Mouse (Mus musculus) thymus, postnatal 36 days (tissue): ENCODE measurements around the gene Cd200r3.
A peak's percentile ranks its signal among the peaks of the same experiment; 100 is the strongest.

ENCODE experiments used
- DNase-seq, 2 experiments: peaks; one replicate each; pipeline ENCODE4 v3.0.0; 2022; ENCODE audit warnings: mixed read lengths in 2 of 2

The Cd200r3 gene

DNA sequence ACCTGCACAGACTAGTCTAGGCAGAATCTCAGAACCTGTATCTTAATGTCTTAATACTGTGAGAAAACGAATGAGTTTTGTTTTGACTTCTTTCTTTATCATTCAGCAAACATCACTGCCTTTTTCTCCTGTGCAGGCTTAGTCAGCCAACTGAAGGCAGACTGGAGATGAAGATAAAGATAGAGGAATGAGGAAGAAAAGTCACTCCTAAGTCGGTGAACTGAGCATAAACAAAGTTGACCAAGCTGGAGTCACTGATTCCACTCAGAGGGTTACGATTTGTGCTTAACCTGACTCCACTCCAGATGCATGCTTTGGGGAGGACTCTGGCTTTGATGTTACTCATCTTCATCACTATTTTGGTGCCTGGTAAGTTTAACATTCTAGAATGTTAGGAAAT is at the start of gene Cd200r3:
Gene Cd200r3 (plus strand): TSS at position 211 of the 400 bp plus-strand sequence.
- DNase-seq = no peak

DNA sequence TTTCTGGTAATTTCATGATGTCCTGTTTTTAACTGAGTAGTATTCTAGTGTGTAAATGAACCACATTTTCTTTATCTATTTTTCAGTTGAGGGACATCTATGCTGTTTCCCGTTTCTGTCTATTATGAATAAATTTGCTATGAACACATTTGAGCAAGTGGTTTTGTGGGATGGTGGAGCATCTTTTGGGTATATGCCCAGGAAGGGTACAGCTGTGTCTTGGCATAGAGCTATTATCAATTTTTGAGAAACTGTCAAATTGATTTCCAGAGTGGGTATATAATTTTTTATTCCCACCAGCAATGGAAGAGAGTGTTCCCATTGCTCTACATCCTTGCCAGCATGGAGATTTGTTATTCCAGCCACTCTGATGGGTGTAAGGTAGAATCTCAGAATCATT is 11.5 kb upstream of the Cd200r3 start:
- no peak for DNase-seq

DNA sequence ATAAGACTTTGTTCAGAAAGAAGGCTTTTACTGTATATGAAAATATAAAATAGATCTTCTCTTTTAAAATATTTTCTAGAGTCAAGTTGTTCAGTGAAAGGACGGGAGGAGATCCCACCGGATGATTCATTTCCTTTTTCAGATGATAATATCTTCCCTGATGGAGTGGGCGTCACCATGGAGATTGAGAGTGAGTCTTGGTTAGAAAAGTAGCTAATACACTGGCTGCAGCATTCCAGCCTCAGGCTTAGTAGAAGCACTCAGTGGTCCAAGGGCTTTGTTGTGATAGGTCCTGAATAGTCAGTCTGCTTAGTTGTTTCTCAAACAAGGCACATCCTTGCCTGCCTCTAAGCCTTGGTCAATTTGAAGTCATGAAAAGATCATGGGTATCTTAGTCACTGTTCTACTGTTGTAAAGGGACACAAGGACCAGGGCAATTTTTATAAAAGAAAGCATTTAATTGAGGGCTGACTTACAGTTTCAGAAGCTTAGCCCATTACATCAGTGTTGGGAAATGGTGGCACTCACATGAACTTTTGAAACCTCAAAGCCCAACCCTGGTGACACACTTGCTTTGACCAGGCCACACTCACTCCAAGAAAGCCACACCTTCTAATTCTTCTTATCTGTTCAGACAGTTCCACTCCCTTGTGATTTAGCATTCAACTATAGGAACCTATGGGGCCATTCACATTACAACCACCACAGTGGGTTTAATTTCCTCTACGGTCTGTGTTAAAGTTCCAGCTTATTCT is 8.1 kb downstream of the Cd200r3 start:
- no peak for DNase-seq

DNA sequence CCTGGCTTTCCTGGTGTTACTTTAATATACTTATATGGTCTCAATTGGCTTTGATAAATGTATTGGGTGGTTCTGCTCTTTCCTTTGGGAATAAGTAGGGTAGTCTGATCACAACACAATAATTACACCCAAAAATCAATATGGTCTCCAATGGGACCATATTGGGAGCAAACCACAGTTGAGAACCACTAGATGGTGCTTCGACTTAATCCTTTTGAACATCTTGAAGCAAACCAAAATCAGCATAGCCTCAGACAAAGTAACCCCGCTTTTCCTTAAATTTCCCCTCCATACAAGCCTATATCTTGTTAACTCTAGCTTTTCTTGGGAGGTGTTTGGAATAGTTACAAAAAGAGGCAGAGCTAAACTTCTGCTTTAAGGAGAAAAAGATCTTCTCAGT is 18.8 kb downstream of the Cd200r3 start:
- DNase-seq = no peak

DNA sequence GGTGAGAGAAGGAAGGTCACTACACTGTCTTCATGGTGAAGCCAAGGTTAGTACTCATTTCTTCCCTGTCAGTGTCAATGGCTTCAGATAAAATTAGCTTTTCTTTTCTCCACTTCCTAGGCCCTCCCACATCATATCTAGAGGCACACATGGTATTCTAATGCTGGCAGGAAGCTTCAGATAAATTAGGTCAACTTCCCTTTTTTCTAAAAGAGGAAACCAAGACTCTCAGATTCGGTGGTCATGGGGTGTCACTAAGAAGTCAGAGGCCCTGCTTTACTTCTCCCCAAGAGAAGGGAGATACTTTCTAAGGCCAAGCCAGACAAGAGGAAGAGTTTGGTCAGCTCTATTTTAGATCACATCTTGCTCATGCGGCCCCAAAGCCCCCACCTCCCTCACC is 19.3 kb downstream of the Cd200r3 start:
- no peak for DNase-seq

DNA sequence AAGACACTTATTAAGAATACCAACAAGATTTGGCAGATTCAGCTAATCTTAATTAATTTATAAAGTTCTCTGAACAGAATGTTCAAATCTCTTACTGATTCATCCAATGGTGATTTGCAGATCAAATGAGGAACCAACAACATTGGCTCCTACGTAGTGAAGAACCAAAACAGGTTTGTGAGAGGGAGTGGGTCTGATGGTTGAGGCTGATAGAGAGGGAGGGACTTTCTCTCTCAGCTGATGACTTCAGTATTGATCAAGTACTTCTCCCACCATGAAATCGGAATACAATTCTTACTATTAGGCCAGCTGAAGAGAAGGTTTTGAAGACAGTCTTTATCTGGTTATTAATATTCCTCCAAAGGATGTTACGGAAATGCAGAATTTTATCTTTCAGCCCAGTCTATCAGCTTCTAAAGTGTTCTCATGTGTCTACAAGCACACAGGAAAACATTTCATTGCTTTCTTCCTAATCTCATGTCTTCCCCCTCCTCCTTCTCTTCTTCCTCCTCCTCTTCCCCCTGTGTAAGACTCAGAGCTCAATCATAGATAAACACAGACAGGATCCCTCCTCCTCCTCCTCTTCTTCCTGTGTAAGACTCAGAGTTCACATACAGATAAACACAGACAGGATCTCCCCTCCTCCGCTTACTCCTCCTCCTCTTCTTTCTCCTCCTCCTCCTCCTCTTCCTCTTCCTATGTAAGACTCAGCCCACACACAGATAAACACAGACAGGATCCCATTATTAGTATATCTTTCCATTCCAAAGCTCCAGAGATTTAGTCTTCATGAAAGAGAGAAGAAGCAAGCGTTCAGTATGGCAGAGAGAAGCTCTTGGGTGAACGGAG is 21.3 kb downstream of the Cd200r3 start:
- no peak for DNase-seq

DNA sequence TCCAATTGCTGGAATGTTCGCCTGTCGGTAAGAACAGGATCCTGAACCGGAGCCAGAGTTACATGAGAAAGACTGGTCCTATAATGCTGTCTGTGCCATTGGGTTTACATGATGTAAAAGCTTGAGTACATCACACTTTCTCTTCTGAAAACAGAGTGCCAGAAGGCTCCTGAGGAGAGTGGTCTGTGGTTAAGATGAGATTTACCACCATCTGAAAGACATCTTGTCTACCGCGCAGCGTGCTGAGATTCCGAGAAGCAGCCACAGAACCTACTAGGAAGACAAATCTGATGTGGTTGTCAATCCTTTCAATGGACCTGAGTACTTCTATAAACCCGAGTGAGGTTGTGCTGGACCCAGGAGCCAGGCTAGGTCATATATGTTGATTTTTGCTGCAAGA is 21.9 kb downstream of the Cd200r3 start:
- DNase-seq = peak in 1 of 2 experiments; percentile 4

DNA sequence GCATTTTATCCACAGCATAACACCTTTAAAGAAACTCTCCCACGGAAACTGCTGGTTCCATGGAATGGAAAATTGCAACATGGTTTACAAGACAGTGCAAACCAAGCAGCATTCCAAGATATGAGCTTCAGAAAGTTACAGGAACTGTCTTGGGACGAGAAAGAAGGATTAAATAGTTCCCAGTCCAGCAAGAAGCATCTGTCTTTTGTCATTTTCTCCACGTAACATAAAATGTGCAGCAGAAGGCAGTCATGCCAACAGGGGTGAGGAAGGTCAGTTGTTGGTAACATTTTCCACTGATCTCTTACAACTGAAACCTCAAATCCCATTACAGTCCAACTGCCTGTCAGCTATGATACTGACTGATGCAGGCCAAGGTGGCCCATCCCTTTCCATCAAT is 22.4 kb downstream of the Cd200r3 start:
- no peak for DNase-seq

DNA sequence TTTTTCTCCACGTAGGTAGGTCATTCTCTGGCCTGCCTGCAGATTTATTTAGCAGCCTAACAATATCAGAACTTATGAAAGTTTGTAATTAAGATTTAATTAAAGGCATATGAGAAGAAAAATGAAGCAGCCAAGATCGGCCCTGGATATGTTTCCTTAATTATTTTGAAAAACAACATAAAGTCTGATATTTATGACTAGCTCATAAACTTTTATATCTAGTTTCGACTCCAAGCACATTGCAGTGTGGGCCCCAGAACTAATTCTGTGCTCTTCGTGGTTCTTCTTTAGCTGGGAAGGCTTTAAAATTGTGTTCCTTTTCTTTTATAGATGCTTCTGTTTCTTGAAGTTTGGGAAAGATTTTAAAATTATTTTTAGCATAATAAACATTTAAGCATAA is 23.4 kb downstream of the Cd200r3 start:
- DNase-seq = no peak

DNA sequence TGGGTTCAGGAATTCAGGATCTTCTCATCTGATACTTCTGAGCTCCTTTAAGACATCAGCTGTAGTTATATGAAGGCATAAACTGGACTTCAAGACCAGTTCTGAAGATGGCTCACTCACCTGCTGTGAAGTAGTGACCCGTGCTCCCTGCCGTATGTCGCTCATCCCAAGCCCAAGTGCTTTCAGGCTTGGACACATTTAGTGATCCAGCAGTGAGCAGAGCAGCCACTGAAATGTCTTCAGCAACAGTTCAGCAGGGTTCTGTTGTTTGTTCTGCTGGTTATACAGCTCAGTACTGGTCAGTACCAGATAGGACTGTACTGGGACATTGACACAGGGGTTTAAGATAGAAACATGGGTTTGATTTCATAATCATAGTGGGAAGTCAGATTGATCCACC is 24.6 kb downstream of the Cd200r3 start:
- no peak for DNase-seq

DNA sequence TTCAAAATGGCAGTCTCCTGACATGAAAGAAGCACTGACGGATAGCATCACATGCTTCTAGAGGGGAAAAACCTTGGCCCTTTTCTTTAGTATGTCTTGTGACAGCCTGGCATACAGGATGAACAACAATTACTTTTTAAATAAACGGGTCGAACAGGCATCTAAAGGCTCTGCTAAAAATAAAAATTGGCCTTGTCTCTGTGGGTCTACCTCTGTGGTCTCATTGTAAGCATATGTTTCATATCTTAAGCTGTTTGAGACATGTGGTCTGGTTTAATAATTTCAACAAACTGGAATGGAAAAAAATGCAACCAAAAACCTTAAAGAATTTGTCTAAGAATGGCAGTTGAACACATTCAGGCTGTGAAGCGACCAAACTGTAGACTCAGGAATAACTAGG is 27.4 kb downstream of the Cd200r3 start:
- DNase-seq = no peak

DNA sequence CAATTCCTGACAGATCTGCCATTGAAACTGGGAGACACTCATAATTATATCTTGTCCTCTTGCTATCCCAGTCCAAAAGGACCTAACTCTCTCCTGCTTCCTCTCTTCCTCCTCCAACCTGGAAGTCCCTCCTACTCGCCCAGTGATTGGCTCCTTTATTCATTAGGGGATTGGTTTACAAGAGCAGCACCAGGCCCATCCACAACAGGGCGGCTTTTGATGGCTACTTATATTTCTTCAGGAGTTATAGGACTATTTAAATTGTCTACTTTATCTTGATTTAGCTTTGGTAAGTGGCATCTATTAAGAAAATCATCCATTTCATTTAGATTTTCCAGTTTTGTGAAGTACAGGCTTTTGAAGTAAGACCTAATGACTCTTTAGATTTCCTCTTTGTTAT is 30.6 kb downstream of the Cd200r3 start:
- DNase-seq = no peak

DNA sequence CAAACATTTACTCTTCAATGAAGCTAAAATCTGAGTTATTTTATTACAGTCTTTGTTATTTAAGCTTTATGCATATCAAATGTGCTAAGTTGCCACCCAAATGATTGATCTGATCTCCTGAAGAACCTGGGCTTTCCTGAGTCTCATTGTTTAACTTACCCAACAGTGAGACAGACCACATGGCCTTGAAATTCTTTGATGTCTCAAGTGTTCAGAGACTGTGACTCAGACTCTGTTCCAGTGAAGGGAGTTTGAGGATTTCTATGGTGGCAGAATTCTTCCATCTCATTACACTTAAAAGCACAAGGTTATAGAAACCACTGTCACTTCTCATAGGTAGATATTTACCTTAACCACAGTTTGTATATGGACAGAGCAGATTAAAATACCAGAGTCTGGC is 32.6 kb downstream of the Cd200r3 start:
- no peak for DNase-seq

DNA sequence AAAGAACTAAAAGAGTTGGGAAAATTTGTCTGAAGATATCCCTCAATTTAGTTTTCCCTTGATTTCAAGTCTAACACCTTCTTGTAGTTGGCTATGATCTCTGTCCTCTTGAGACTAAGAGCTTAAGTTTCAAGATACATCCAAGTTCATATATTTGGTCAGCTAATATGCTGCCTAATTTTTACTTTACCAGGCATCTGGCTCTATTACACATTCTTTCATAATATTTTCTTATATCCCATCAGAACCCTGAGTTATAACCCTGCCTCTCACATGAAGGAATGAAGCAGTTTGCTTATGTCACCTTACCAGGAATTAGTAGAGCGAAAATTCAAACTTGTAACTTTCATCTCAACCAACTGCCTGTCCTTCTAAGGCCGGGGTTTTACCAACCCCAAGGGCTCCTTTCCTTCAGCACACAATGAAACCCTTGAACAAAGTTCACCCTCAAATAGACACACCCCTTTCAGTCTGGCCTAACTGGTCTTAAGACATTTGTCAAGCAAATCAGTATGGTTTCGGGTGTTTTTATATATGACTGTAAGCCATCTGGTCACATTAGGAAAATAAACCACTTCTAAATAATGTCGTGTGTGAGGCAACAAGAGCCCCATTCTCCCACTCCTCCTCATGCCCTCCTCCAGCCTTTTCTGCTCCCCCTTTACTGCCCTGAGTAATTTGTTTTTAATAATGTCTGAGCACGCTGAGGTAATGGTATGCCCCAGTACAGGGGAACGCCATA is 33.6 kb downstream of the Cd200r3 start:
- DNase-seq = no peak

DNA sequence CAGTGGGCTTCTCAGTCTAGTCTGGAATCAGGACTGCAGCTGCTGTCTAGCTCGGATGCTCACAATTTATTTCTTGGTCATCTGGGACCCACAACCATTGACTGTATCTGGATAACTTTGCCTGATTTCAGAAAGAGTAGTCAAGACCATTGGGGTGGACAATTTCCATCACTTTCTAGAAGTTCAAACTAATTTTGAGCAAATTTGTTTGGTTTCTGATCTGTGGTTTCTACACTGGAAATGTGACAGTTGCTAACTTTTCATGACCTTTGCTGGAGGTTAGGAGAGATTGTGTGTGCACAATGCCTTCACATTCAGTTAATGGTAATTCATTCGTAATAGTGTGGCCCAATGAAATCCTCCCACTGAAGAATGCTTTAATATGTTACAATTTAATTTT is 34.7 kb downstream of the Cd200r3 start:
- DNase-seq = no peak

DNA sequence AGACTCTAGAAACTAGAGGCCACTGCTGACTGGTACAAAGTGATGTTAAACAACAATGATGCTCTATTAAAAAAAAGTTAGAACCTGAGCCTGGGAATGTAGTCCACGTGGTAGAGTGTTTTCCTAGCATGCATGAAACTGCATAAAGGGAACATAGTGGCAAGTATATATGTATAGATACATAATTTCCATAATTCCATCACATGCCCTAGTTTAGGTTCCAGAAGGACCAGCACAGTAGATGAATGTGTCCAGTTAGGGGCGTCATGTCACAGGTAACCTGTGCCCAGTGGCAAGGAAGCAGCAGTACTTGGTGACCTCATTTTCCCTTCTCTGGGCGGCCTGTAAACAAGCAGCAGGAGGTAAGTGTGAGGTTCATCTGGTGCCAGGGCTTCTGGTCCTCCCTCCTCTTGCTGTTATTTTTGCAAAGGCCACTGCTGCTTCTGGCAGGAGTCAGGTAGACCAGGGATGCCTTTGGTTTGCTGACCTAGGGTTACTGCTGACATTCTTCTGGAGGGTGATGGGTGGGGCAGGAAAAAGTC is 35.9 kb downstream of the Cd200r3 start:
- no peak for DNase-seq

DNA sequence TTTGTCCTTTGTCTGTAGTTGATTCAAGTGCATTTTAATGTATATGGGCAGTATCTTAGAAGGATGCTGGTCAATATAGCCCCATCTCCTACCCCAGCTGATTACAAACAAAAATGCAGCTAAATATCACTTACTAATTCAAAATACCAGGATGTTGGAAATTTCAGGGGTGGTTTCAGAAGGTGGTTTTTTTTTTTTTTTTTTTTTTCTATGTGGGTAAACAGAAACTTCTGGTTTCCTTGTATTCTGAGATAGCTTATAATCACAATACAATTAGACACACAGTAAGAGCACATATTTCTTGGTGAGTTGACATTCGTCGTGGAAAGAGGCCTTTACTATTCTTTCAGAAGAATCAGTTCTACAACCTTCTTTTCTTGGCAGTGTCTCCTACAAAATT is 39.5 kb downstream of the Cd200r3 start:
- DNase-seq = no peak

DNA sequence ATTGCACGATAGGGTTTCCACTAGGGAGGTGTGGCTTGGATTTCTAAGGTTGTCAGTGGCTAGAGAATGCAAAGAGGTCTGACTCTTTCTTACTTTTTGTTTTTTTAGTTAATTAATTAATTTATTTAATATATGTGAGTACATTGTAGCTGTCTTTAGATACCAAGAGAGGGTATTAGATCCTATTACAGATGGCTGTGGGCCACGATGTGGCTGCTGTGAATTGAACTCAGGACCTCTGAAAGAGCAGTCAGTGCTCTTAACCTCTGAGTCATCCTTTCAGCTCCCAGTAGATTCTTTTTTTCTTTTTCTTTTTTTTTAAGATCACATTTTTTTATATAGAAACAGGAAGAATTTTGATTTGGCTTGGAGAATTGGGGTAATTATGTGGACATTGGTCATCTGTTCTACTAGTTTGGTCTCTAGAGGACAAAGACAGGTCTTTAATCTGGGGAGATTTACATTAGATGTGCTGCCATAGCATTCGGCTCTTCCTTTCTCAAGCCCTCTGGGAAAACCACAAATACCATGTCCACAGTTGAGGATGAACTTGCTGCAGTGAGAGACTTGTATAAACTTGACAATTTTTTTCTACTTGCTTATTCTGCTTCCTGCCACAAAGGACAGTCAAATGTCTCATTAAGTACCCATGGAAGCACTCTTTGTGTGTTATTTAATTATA is 40.0 kb downstream of the Cd200r3 start:
- no peak for DNase-seq

DNA sequence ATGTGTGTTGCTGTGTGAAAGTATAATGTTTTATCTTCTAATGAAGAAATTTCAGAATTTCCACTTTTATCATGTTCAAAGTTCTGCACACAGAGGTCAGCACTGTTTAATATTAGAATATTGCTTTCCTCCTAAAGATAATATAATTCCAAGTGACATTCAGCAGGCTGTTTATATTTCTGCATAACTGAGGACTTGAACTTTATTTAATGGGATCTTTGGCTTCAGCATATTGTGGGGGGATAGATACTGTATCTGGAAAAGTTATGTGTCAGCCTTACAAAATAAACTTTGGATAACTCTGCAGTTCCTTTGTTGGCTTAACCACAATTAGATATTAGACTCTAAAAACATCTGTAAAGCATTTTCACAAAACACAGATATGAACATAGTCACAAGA is 40.6 kb downstream of the Cd200r3 start:
- DNase-seq = no peak

DNA sequence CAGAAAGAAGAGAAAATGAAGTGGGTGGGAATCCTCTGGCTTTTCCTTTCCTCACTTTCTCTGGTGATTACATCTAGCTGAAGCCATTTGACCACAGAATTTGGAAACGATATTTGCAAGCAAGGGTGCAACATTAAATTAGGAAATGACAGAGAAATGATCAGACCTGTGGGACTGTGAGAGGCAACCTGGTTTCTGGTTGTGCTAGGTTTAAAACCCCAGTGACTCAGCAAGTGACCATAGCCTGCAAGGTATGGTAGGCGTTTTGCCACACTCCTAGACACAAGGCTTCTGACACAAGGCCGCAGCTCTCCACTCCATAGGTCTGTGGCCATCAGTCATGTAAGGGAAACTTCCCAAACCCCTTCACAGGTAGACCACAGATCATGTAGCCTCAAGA is 41.4 kb downstream of the Cd200r3 start:
- no peak for DNase-seq

DNA sequence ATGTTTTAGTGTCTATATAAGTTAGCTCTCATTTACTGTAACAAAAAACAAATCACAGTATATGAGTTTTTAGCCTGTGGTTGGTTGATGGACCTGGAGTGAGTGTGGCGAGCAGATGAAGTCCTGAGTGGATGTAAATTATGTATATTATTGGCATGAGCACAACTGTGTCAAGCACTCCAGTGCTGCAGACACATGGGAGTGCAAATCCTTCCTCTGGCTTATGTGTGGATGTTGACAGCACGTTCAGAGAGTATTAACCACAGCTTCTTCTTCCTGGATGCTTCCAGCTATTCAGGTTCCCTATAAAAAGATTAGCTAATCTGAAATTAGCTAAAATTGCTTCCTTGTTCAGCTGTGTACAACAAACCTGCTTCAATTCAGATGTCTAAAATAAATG is 42.6 kb downstream of the Cd200r3 start:
- no peak for DNase-seq

DNA sequence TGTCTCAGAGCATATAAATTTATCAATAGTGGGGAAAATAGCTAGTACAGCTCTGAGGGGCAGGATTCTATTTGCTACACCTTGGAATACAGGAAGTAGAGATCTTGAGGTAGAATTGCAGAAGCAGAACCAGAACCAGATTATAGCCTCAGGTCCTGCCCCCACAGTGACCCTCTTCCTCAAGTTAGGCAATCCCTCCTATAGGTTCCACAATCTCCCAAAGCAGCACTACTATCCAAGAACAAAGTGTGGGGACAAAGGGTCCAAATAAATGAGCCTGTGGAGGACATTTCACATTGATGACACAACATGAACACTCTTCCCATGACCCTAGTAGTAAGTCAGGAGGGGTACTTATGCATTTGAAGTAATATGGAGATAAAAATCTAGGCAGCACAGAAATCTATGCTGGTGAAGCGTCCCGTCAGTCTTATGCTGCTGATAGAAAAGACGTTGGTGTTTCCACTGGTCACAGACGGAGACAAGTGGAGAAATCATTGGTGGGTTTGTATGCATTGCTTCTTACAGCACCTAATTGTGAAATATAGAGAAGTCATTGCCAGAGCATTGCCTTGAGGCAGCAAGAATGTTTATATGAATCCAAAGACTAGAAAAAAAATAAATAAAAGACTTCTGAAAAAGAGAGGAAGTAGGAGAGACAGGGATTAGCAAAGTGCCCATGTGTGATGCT is 45.3 kb downstream of the Cd200r3 start:
- no peak for DNase-seq
